ENCODE assay signal across 23 mouse cellular contexts in genomic region chr17:63165847-63166246, GRCm38 (mm10).
DNase-seq lines count a peak whose midpoint lies in the region; ATAC-seq lines count a peak whose summit lies in the region.
"Had no signal": no experiment of that assay in that cellular context is flagged by ENCODE, and none has a peak within 500 bp of the region (broad histone marks: within the 10 kb centered on the region; RNA-seq: fewer than 3 reads in every experiment).

No protein-coding gene starts in this region.

- no peaks in the 10 kb centered on the region for H3K4me1 ChIP-seq in hindbrain, embryonic 11.5 days (replicated peaks; ENCODE audit: control insufficient read depth, insufficient read depth, low read length)
- H3K4me1 ChIP-seq in hindbrain, embryonic 12.5 days, result no peaks in the 10 kb centered on the region
- H3K4me1 ChIP-seq: embryonic facial prominence, embryonic 12.5 days; limb, embryonic 13.5 days; lung, embryonic 15.5 days; neural tube, embryonic 12.5 days had no signal

- H3K4me3 ChIP-seq in hindbrain, embryonic 11.5 days (ENCODE audit: low read depth, low read length), result no peak overlapping the region
- no peak overlapping the region for H3K4me3 ChIP-seq in hindbrain, embryonic 12.5 days
- H3K4me3 ChIP-seq: embryonic facial prominence, embryonic 12.5 days; erythroblast, embryonic 14.5 days; forebrain, embryonic 13.5 days; heart, embryonic 12.5 days; limb, embryonic 13.5 days; liver, embryonic 13.5 days; lung, embryonic 15.5 days; midbrain, embryonic 10.5 days; neural tube, embryonic 12.5 days had no signal

- H3K27ac ChIP-seq in hindbrain, embryonic 11.5 days (ENCODE audit: low read depth, low read length), result no peak overlapping the region
- no peak overlapping the region for H3K27ac ChIP-seq in hindbrain, embryonic 12.5 days
- H3K27ac ChIP-seq: embryonic facial prominence, embryonic 12.5 days; forebrain, embryonic 13.5 days; limb, embryonic 13.5 days; liver, embryonic 13.5 days; lung, embryonic 15.5 days; midbrain, embryonic 10.5 days; neural tube, embryonic 12.5 days had no signal

- H3K9me3 ChIP-seq in hindbrain, embryonic 11.5 days (ENCODE audit: control insufficient read depth, low read length), result no peaks in the 10 kb centered on the region
- H3K9me3 ChIP-seq in hindbrain, embryonic 12.5 days (replicated peaks), result no peaks in the 10 kb centered on the region
- H3K9me3 ChIP-seq: embryonic facial prominence, embryonic 12.5 days; forebrain, embryonic 13.5 days; heart, embryonic 12.5 days; limb, embryonic 13.5 days; liver, embryonic 13.5 days; lung, embryonic 15.5 days; midbrain, embryonic 10.5 days; neural tube, embryonic 12.5 days had no signal

- H3K36me3 ChIP-seq in hindbrain, embryonic 11.5 days (ENCODE audit: control insufficient read depth, insufficient read depth, low read length), result no peaks in the 10 kb centered on the region
- no peaks in the 10 kb centered on the region for H3K36me3 ChIP-seq in hindbrain, embryonic 12.5 days
- H3K36me3 ChIP-seq: embryonic facial prominence, embryonic 12.5 days; heart, embryonic 12.5 days; limb, embryonic 13.5 days; liver, embryonic 13.5 days; lung, embryonic 15.5 days; midbrain, embryonic 10.5 days; neural tube, embryonic 12.5 days had no signal

- H3K4me2 ChIP-seq in hindbrain, embryonic 11.5 days (replicated peaks; ENCODE audit: low read depth, low read length), result no peak overlapping the region
- H3K4me2 ChIP-seq in hindbrain, embryonic 12.5 days (replicated peaks), result no peak overlapping the region
- H3K4me2 ChIP-seq: embryonic facial prominence, embryonic 12.5 days; forebrain, embryonic 13.5 days; heart, embryonic 12.5 days; limb, embryonic 13.5 days; liver, embryonic 13.5 days; lung, embryonic 15.5 days; neural tube, embryonic 12.5 days had no signal

- whole genome bisulfite sequencing in hindbrain, embryonic 11.5 days, result 67% methylated on average over 13 of the region's 13 CpGs
- WGBS in hindbrain, embryonic 12.5 days, result 66% methylated on average over 13 of the region's 13 CpGs

- ATAC-seq in hindbrain, embryonic 11.5 days (ENCODE audit: low FRiP score), result peak; percentile 33; the same call in 1 of the 2 replicates
- no peak for ATAC-seq in hindbrain, embryonic 12.5 days (ENCODE audit: low FRiP score)
- ATAC-seq: forebrain, embryonic 13.5 days had no signal

- no peaks in the 10 kb centered on the region for H3K27me3 ChIP-seq in hindbrain, embryonic 11.5 days (ENCODE audit: control insufficient read depth, insufficient read depth, low read length)
- no peaks in the 10 kb centered on the region for H3K27me3 ChIP-seq in hindbrain, embryonic 12.5 days
- H3K27me3 ChIP-seq: CH12.LX; embryonic facial prominence, embryonic 12.5 days; heart, embryonic 12.5 days; limb, embryonic 13.5 days; liver, embryonic 13.5 days; lung, embryonic 15.5 days; neural tube, embryonic 12.5 days had no signal

- no peak overlapping the region for H3K9ac ChIP-seq in hindbrain, embryonic 11.5 days (ENCODE audit: low read depth, low read length)
- no peak overlapping the region for H3K9ac ChIP-seq in hindbrain, embryonic 12.5 days
- H3K9ac ChIP-seq: embryonic facial prominence, embryonic 12.5 days; forebrain, embryonic 13.5 days; heart, embryonic 12.5 days; limb, embryonic 13.5 days; liver, embryonic 13.5 days; lung, embryonic 15.5 days; neural tube, embryonic 12.5 days had no signal

- DNase-seq in hindbrain, embryonic 11.5 days (ENCODE audit: low spot score), result no peak
- peak; percentile 86 for DNase-seq in brain, adult 2 months (ENCODE audit: low read depth, low spot score)
- DNase-seq in cerebellum, adult 18-20 months, result peak; percentile 73 to 74
- DNase-seq in cerebellum, postnatal 25 days, result peak; percentile 80 to 86
- DNase-seq in thymus, postnatal 14 days, result no peak
- DNase-seq in testis, postnatal 10 days (ENCODE audit: low spot score), result no peak
- DNase-seq: adrenal gland, postnatal 36 days; kidney, adult 8-10 months; kidney, postnatal 25 days; liver, embryonic 13.5 days; lung, postnatal 4 days; right cerebral cortex, adult 18-20 months; thymus, postnatal 4 days had no signal

Comparison
In these comparisons a context has a peak if more than half of its experiments do, and no peak if none do; other contexts are left out.
1. DNase-seq: peak in brain, adult 2 months (single experiment), cerebellum, adult 18-20 months (2 of 2) and cerebellum, postnatal 25 days (2 of 2); none in hindbrain, embryonic 11.5 days (single experiment), thymus, postnatal 14 days (single experiment) and testis, postnatal 10 days (single experiment).